Mouse (Mus musculus): ENCODE data around the gene Zmynd15. TPM values are rescaled to one million over a fixed set of nuclear protein-coding genes. Genes with fewer than 3 reads are reported as not detected.
"Not testable (repeated sequence)": the region's sequence is repeated elsewhere in the genome, so short reads cannot be mapped to it uniquely, and the experiment has no call there.

Zmynd15 gene
- polyA plus RNA-seq, 1 experiment from 2014 or later = 0.62 TPM

DNA sequence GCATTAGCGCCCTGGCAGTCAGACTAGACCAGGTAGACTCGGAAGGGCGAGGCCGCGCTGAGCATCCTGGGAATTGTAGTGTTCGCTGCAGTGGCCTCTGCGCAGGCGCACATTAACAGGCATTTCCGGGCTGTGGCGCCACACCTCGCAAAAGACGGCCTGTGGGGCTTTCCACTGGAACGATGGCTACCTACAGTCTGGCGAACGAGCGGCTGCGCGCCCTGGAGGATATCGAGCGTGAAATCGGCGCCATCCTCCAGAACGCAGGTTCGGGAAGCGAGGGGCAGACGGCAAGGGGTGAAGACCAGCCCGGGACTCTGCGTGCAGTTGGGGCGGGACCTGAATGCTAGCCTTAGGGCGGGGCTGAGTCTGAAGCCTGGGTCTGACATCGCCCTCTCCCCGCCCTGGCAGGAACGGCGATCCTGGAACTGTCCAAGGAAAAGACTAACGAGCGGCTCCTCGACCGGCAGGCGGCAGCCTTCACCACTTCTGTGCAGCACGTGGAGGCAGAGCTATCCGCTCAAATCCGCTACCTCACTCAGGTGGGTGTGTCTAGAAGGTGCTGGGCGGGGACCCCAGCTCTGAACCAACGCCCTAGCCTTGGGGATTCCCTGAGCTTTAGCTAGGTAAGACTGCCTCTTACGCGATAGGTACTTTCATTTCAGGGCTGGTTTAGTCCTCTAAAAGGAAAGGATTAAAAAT, 7.3 kb upstream of the Zmynd15 start, which contains the start of gene Med11:
TSS of gene Med11 (plus strand) at position 123 of the 702 bp plus-strand sequence.
- under 1% methylated on average over 46 of the region's 46 CpGs for WGBS

DNA sequence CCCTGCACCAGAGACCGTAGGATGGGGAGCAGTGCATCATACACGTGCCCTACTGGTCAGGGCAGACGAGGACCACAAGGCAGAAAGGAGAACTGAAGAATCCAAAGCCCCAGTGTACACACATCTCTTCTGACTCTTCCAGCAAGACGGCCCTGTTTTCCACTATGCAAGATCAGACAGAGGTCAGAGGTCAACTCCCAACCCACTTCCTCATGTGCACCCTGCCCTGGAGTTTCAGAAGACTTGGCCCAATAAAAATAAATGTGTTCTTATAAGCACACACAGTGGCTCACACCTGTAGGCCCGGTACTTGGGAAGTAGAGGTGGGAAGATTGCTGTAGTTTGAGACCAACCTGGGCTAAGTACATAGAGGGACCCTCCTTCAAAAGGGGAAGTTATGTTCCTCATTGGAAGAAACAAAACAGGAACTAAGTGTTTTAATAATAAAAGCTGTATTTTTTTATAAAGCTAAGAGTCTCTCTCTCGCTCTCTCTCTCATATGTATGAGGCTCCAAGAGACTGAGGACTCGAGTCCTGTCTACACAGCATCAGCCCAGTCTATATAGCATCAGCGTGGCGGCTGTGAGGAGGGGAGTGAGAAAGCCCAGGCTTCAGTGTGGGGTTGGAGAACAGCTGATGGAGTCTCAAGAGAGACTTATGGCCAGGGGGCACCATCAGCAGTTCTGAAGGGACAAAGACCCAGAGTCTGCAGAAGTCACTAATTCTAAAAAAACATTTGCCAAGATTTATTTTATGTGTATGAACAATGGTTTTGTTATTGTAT, 5.8 kb upstream of the Zmynd15 start:
- Histone ChIP-seq H3K36me3 (peaks cover 9% of the 10 kb centered on the region), H3K27ac (no peak overlapping the region), H3K4me3 (no peak overlapping the region), H3K4me1 (peaks cover 21% of the 10 kb centered on the region), H3K4me2 (replicated peaks) (peak overlapping the region; percentile 72), H3K9me3 (no peaks in the 10 kb centered on the region), H3K27me3 (peaks cover 4% of the 10 kb centered on the region), H3K9ac (no peak overlapping the region)
- WGBS = 86% methylated on average over 9 of the region's 9 CpGs
- no peak for ATAC-seq (ENCODE audit: low FRiP score, low read depth)

More for the DNA sequence above, 7.3 kb upstream of the Zmynd15 start, which contains the start of gene Med11:
- H3K4me3 ChIP-seq = peak within 1 kb of the TSS; percentile 66
- H3K9ac ChIP-seq = peak within 1 kb of the TSS; percentile 79
- H3K27me3 ChIP-seq = no peaks in the 10 kb centered on the region
- peaks cover 9% of the 10 kb centered on the region for H3K36me3 ChIP-seq
- H3K4me1 ChIP-seq = peaks cover 22% of the 10 kb centered on the region
- H3K27ac ChIP-seq = peak within 1 kb of the TSS; percentile 98
- H3K9me3 ChIP-seq = no peaks in the 10 kb centered on the region
- peak; percentile 99 for ATAC-seq (ENCODE audit: low FRiP score, low read depth)
- H3K4me2 ChIP-seq (replicated peaks) = peak within 1 kb of the TSS; percentile 72

DNA sequence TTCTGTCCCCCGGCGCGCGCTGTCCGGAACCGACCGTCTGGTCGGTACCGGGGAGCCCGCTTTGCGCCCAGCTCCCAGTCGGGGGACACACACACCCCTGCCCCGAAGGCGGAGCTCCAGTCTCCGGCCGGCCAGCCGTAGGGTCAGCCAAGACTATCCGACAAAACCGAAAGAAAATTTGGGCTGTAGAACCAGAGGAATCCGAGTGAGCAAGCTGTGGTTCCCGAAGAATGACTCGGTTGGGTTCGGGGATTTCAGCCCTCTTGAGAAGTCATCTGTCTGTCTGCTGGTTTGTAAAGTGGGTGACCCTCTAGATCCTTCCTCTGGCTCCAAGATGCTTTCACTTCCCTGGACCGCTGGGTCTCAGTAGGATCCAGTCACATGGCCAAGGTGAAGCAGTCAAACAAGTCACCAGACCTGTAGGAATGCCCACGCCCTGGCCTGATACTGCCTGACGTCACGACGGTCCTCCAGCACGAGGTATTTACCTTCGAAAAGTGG, 418 bp downstream of the Zmynd15 start, which contains the start of gene Cxcl16:
TSS of gene Cxcl16 (minus strand) at position 384 of the 501 bp plus-strand sequence.
- peaks cover 10% of the 10 kb centered on the region for H3K4me1 ChIP-seq
- no peak within 1 kb of the TSS for H3K27ac ChIP-seq
- no peak for ATAC-seq (ENCODE audit: low FRiP score, low read depth)
- peak within 1 kb of the TSS; percentile 56 for H3K4me3 ChIP-seq
- peak within 1 kb of the TSS; percentile 90 for H3K4me2 ChIP-seq (replicated peaks)
- H3K27me3 ChIP-seq = peaks cover 66% of the 10 kb centered on the region
- no peaks in the 10 kb centered on the region for H3K9me3 ChIP-seq
- 2% methylated on average over 30 of the region's 30 CpGs for WGBS
- H3K9ac ChIP-seq = peak within 1 kb of the TSS; percentile 66
- peaks cover 4% of the 10 kb centered on the region for H3K36me3 ChIP-seq

DNA sequence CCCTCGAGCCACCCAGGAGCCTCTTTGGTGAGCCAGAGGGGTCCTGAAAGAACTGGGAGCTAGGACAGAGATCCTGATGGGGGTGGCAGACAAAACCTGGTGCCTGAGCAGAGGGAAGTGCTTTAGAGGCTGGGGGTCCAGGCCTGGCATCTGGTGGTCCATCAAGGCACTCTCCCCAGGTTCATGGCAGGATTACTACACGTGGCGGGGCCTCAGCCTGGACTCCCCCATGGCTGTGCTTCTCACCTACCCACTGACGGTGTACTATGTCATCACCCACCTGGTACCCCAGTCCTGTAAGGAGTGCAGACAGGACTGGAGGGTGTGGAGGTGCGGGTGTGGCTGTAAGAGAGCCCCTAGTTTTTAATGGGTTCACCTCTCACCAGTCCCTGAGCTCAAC, 4.7 kb downstream of the Zmynd15 start:
- H3K9ac ChIP-seq = no peak overlapping the region; the same call in 1 of the 2 replicates
- H3K4me1 ChIP-seq = peaks cover 16% of the 10 kb centered on the region
- no peak overlapping the region for H3K4me3 ChIP-seq
- WGBS = 71% methylated on average over 5 of the region's 5 CpGs
- no peak overlapping the region for H3K4me2 ChIP-seq (replicated peaks)
- H3K27ac ChIP-seq = no peak overlapping the region
- ATAC-seq (ENCODE audit: low FRiP score, low read depth) = no peak
- H3K36me3 ChIP-seq = no peaks in the 10 kb centered on the region
- H3K27me3 ChIP-seq = peaks cover 90% of the 10 kb centered on the region
- no peaks in the 10 kb centered on the region for H3K9me3 ChIP-seq

DNA sequence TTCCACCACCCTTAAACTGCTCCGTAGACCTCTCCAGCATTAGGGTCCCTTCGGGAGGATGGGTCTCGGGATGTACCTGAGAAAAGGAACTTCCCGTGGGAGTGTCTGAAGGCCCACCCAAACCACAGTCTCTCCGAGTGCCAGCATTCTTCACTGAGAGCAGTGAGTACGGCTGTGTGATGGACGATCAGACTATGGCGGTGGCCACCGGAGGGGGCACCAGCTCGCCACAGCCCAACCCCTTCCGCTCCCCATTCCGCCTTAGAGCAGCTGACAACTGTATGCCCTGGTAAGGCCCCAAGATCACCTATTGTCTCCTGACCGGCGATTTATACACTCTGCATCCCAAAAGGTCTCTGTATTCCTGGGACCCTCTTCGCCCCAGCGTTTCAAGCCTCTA, 6.0 kb downstream of the Zmynd15 start:
- H3K27me3 ChIP-seq = peaks cover 78% of the 10 kb centered on the region
- H3K9ac ChIP-seq = peak overlapping the region; percentile 63
- no peaks in the 10 kb centered on the region for H3K9me3 ChIP-seq
- no peak for ATAC-seq (ENCODE audit: low FRiP score, low read depth)
- peak overlapping the region; percentile 65 for H3K4me2 ChIP-seq (replicated peaks)
- no peak overlapping the region for H3K27ac ChIP-seq
- H3K4me1 ChIP-seq = peaks cover 14% of the 10 kb centered on the region
- no peaks in the 10 kb centered on the region for H3K36me3 ChIP-seq
- WGBS = 22% methylated on average over 16 of the region's 16 CpGs
- peak overlapping the region; percentile 37 for H3K4me3 ChIP-seq

DNA sequence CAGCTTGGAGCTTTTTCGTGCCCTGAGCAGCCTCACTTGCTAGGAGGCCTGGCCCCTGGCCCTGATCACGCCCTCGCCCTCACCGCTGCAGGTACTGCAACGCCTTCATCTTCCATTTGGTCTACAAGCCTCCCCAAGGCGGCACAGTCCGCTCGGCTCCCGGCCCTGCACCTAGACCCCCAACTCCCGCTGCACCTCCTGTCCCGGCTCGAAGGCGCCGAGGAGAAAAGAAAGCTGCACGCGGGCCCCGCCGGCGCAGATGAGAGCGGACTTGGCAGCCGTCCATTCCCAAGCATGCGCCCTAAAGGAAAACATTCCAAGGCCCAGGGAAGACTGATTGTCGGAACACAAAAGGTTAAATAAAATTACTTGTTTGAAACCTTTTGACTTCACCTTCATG, 6.6 kb downstream of the Zmynd15 start:
- Histone ChIP-seq H3K9ac (peak overlapping the region; percentile 63), H3K4me1 (peaks cover 14% of the 10 kb centered on the region), H3K4me2 (replicated peaks) (peak overlapping the region; percentile 65), H3K4me3 (peak overlapping the region; percentile 37), H3K9me3 (no peaks in the 10 kb centered on the region), H3K27me3 (peaks cover 72% of the 10 kb centered on the region), H3K27ac (no peak overlapping the region; the same call in 1 of the 2 replicates), H3K36me3 (no peaks in the 10 kb centered on the region)
- ATAC-seq (ENCODE audit: low FRiP score, low read depth) = no peak
- WGBS = 8% methylated on average over 23 of the region's 23 CpGs

DNA sequence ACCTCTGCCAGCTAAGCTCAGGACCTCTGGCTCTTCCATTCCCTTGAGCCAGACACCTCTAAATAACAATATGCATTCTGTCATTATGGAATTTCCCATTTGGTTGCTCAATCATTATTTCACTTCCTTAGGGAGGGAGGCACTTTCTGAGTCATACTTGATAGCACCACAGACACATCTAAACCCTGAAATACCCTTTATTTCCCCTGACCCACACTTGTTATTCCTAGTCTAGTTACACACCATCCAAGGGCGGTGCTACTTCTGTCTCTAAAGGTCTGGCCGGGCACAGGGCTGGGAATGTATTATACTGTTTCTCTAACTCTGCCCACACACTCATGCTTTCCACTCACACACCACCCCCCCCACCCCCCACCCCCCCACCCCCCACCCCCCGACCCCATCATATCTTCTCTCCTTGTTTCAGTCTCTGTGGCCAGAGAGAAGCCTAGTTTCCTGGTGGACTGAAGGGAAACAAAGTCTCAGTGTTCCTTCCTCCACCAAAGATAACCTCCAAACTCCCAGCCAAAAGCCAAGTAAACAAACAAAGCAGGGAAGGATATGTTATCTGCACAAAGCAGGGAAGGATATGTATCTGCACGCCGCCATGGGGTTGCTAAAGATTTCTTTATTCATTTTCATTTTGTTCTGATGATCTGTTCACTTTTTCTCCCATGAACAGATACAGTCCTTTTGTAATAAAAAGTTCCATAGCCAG, 8.8 kb downstream of the Zmynd15 start:
- peaks cover 49% of the 10 kb centered on the region for H3K27me3 ChIP-seq
- no peak overlapping the region for H3K27ac ChIP-seq
- H3K36me3 ChIP-seq = no peaks in the 10 kb centered on the region
- H3K9ac ChIP-seq = no peak overlapping the region
- H3K4me1 ChIP-seq = peaks cover 14% of the 10 kb centered on the region
- no peak overlapping the region for H3K4me2 ChIP-seq (replicated peaks)
- 83% methylated on average over 5 of the region's 5 CpGs for WGBS
- no peak for ATAC-seq (ENCODE audit: low FRiP score, low read depth)
- no peak overlapping the region for H3K4me3 ChIP-seq
- H3K9me3 ChIP-seq = no peaks in the 10 kb centered on the region

DNA sequence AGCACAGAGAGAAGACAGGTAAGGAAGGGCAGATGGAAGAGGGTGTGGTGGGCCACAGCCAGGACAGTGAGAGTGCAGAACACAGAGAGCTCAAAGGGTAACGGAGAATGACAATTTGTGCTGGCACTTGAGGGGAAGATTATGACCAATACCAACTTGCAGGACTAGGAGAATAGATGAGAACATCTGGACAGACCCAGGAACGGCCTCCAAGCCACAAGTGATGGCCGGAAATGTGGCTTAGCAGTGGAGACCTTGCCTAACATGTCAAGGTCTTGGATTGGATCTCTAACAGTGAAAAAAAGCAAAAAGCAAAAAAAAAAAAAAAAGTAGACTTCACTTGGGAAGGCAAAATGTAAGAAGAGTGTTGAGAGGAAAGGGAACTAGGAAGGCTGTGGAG, 10.5 kb downstream of the Zmynd15 start:
- no peak for ATAC-seq (ENCODE audit: low FRiP score, low read depth)
- Histone ChIP-seq H3K4me3 (no peak overlapping the region), H3K36me3 (no peaks in the 10 kb centered on the region), H3K27ac (no peak overlapping the region), H3K9me3 (no peaks in the 10 kb centered on the region), H3K27me3 (peaks cover 32% of the 10 kb centered on the region), H3K4me2 (replicated peaks) (no peak overlapping the region), H3K4me1 (peaks cover 12% of the 10 kb centered on the region), H3K9ac (no peak overlapping the region)
- WGBS = 85% methylated on average over 3 of the region's 3 CpGs

DNA sequence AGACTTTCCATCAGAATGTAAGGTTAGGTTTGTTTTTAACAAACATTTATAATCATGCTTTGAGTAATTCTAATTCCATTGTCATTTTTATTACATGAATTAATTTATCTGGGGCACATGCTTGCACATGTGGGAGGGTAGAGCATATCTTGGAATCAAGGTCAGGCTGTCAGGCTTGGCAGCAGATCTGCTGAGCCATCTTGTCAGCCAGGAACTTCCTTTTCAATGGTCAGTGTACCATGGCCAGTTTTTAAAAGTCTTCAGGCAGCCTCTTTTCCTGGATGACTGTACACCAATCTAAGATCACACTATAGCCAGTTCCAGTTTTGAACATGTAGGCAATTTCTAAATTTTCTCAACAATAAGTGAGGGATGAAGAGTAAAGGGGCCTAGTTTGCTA, 13.5 kb downstream of the Zmynd15 start:
- ATAC-seq (ENCODE audit: low FRiP score, low read depth) = no peak
- no peak overlapping the region for H3K27ac ChIP-seq
- no peaks in the 10 kb centered on the region for H3K9me3 ChIP-seq
- H3K4me3 ChIP-seq = no peak overlapping the region
- peaks cover 3% of the 10 kb centered on the region; the same call in 1 of the 2 replicates for H3K27me3 ChIP-seq
- H3K36me3 ChIP-seq = no peaks in the 10 kb centered on the region
- H3K9ac ChIP-seq = no peak overlapping the region
- H3K4me2 ChIP-seq (replicated peaks) = no peak overlapping the region
- no peaks in the 10 kb centered on the region for H3K4me1 ChIP-seq

DNA sequence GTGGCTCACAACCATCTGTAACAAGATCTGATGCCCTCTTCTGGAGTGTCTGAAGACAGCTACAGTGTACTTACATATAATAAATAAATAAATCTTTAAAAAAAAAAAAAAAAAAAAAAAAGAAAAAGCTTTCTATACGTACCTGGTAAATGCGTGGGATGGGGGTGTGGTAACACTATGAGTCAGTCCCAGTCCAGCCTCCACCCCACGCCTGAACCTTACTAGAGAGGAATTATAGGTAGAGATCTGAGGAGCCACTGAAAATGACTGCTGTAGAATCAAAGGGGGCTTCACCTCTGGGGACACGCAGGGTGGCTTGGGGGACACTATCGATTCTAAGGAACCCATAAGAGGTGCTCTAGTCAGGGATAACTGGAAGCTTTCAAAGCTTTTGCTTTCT, 14.1 kb downstream of the Zmynd15 start:
- not testable (repeated sequence) for H3K9me3 ChIP-seq; H3K36me3 ChIP-seq; H3K27me3 ChIP-seq; H3K4me1 ChIP-seq; ATAC-seq (ENCODE audit: low FRiP score, low read depth); H3K4me2 ChIP-seq (replicated peaks); H3K27ac ChIP-seq; H3K9ac ChIP-seq; H3K4me3 ChIP-seq
- WGBS = 83% methylated on average over 5 of the region's 5 CpGs

DNA sequence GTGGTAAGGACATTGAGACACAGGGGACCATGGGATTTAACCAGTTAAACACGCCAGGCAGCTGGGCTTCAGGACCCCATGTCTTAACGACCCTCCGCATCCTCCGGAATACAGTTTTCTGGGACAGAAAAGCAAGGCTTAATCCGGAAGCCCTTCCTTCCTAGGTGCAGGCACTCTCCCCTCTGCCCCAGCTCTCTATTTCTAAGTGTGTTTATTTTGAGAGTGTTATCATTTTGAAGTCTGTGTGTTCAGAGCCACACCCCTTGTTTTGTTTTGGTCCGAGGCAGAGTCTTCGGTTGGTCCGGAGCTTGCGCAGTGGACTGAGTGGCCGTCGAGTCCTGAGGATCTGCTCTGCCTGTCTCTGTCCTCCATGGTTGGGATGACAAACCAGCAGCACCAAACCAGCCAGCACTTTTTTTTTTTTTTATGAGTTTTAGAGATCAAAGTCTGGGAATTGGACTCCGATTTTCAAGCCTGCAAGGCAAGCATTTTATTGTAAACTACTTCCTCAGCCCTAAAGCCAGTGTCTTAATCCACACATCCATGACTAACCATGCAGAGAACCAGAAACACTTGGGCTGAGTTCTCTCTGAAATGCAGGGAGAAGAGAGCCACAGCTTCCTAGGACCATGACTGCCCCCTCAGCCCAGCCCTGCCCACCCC, 15.8 kb downstream of the Zmynd15 start:
- no peak overlapping the region for H3K4me2 ChIP-seq (replicated peaks)
- H3K27me3 ChIP-seq = no peaks in the 10 kb centered on the region
- H3K9ac ChIP-seq = no peak overlapping the region
- H3K9me3 ChIP-seq = no peaks in the 10 kb centered on the region
- no peak overlapping the region for H3K4me3 ChIP-seq
- no peak for ATAC-seq (ENCODE audit: low FRiP score, low read depth)
- H3K4me1 ChIP-seq = no peaks in the 10 kb centered on the region
- no peaks in the 10 kb centered on the region for H3K36me3 ChIP-seq
- 67% methylated on average over 12 of the region's 12 CpGs for WGBS
- no peak overlapping the region for H3K27ac ChIP-seq

Data from limb, embryonic 13.5 days (tissue).